Mouse (Mus musculus) liver, adult 2 months (tissue): ENCODE results near the gene Vps37b.

Experiments used
- CTCF ChIP-seq: fragments of 200-500 bp; IDR thresholded peaks from 2 replicates; pipeline ENCODE4 v1.5.1; 2011; ENCODE audit warnings: low read depth, low read length, control low read depth
- POLR2A ChIP-seq: fragments of 200-500 bp; IDR thresholded peaks from 2 replicates; pipeline ENCODE4 v1.6.1; 2011; ENCODE audit warnings: low read length, control low read depth; ENCODE audit not compliant: insufficient read depth; ENCODE audit errors: extremely low read depth

DNA sequence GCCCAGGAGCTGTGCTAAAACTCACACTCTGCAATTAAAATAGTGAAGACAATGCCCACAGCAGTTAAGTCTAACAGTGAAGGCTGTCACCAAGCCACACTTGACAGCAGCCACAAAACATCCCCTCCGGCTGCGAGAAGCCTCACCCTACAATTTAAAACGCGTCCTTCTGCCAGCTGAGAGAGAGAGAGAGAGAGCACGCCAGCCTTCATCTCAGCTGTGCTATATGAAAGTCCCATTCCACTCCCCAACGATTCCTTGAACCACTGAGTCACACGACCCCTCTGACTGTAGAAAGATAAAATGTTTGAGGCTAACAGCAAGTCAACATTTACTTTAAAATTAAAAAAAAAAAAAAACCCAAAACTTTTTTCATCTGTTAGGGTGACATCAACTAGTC, 3.4 kb downstream of the Vps37b start:
- TF ChIP-seq POLR2A (no peak), CTCF (no peak)
